Mouse (Mus musculus) heart, embryonic 16.5 days (tissue): Measurements from ENCODE around the gene Gorasp2. TPM values are rescaled to one million over a fixed set of nuclear protein-coding genes. Genes with fewer than 3 reads are reported as not detected.

Experiments
- ATAC-seq: fragments of 200-750 bp; cut with Nextera tagmentation; replicated peaks from 2 replicates; pipeline ENCODE4 v1.8.0; 2017; ENCODE audit warnings: moderate number of reproducible peaks; ENCODE audit not compliant: insufficient read depth, low FRiP score; ENCODE audit errors: extremely low read depth
- H3K27ac ChIP-seq: fragments of 300-500 bp; sonication (generic); 2 replicates; pipeline ENCODE4 v1.5.1; 2014; ENCODE audit warnings: mild to moderate bottlenecking, low read length, control low read depth, moderate library complexity
- H3K27me3 ChIP-seq: fragments of 300-500 bp; sonication (generic); 2 replicates; pipeline ENCODE4 v1.6.1; 2014; ENCODE audit warnings: low read length, mixed read lengths; ENCODE audit not compliant: control insufficient read depth, insufficient read depth
- H3K36me3 ChIP-seq: fragments of 300-500 bp; sonication (generic); 2 replicates; pipeline ENCODE4 v1.6.1; 2014; ENCODE audit not compliant: control insufficient read depth, insufficient read depth
- H3K4me1 ChIP-seq: fragments of 300-500 bp; sonication (generic); 2 replicates; pipeline ENCODE4 v1.6.1; 2014; ENCODE audit warnings: low read length, mixed read lengths; ENCODE audit not compliant: control insufficient read depth, insufficient read depth
- H3K4me2 ChIP-seq: fragments of 300-500 bp; sonication (generic); 2 replicates; pipeline ENCODE4 v1.6.1; 2014; ENCODE audit warnings: low read depth, mild to moderate bottlenecking, control low read depth, low read length
- H3K4me3 ChIP-seq: fragments of 300-500 bp; sonication (generic); 2 replicates; pipeline ENCODE4 v1.5.1; 2014; ENCODE audit warnings: mild to moderate bottlenecking, control low read depth, low read length
- H3K9ac ChIP-seq: fragments of 300-500 bp; sonication (generic); 2 replicates; pipeline ENCODE4 v1.6.1; 2014; ENCODE audit warnings: low read length, control low read depth
- H3K9me3 ChIP-seq: fragments of 300-500 bp; sonication (generic); replicated peaks from 2 replicates; pipeline ENCODE4 v1.6.1; 2016; ENCODE audit warnings: low read length; ENCODE audit not compliant: control insufficient read depth
- WGBS: fragments of 180-500 bp; shearing (Covaris S2); extraction: QIAGEN DNeasy Blood & Tissue Kit; methylation state at CpG from one replicate; pipeline ENCODE4 v1.1.7; 2014; 5-methylcytosine and 5-hydroxymethylcytosine counted together
- polyA plus RNA-seq: library from polyadenylated mRNA; unstranded; fragments of >200 nt; fragmentation: Nextera tagmentation; extraction: Ambion mirVana; gene quantifications from 2 replicates; pipeline ENCODE4 v1.2.1, GENCODE M21; 2015

Gorasp2 gene
- polyA plus RNA-seq, 1 experiment from 2014 or later = 131 TPM

DNA sequence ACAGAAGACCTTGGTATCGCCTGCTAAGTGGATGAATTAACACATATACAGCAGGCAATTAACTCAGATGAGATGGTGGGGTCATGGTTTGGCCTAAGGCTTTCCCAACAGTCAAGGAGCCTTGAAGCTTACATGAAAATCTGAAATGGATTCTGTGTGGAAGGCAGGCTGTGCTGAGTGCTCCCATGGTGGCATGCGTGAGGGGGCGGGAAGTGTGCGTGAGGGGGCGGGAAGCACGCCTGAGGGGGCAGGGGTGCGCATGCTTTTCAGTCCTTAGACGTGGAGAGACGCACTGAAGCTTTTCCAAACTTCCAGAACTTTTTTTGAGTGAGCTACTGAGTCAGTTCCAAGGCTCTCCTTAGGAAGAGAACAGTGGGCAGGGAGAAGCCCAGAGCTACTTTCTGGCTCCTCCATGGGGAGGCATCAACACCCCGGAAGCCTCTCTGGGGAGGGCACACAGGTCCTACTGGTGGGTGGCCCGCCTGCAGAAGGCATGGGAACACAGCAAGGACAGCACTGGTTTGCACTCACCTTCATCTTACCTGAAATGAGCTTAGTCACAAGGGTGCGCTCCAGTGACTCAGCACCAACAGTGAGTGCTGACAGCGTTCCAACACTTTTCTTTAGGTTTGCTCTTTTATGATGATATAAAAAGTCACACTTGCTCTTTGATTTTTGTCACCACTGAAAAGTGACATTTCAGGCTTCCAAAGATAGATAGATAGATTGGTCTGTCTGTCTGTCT, 47.8 kb downstream of the Gorasp2 start:
- WGBS = 73% methylated on average over 13 of the region's 13 CpGs
- ATAC-seq = no peak
- Histone ChIP-seq H3K27me3 (no peaks in the 10 kb centered on the region), H3K9ac (no peak overlapping the region), H3K4me3 (no peak overlapping the region), H3K36me3 (peaks cover 24% of the 10 kb centered on the region), H3K27ac (no peak overlapping the region), H3K9me3 (no peaks in the 10 kb centered on the region), H3K4me2 (no peak overlapping the region), H3K4me1 (0 out of 2 replicates have a peak, but pooled peaks cover 4% of the 10 kb centered on the region)

DNA sequence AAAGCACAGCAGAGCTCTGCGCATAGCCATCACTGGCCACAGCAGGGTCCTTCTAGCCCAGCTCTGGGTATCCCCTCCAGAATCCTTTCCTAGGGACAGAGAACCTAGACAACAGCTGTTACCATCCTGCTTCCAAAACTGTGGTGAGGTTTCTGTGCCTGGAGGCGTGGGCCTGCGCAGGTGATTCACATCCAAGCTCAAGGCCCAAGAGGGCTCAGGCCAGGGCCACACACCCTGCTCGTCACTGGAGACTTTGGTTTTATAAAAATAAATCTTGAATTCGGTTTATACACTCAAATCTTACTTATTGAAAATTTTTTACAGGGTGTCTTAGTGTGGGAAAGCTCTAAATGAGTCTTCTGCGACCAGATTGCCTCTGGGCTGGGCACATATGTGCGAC, 48.9 kb downstream of the Gorasp2 start:
- Histone ChIP-seq H3K4me1 (no peaks in the 10 kb centered on the region), H3K4me3 (no peak overlapping the region), H3K27me3 (no peaks in the 10 kb centered on the region), H3K9ac (no peak overlapping the region), H3K36me3 (peaks cover 33% of the 10 kb centered on the region), H3K9me3 (no peaks in the 10 kb centered on the region), H3K27ac (no peak overlapping the region), H3K4me2 (no peak overlapping the region)
- ATAC-seq = no peak
- whole genome bisulfite sequencing = 90% methylated on average over 7 of the region's 7 CpGs

DNA sequence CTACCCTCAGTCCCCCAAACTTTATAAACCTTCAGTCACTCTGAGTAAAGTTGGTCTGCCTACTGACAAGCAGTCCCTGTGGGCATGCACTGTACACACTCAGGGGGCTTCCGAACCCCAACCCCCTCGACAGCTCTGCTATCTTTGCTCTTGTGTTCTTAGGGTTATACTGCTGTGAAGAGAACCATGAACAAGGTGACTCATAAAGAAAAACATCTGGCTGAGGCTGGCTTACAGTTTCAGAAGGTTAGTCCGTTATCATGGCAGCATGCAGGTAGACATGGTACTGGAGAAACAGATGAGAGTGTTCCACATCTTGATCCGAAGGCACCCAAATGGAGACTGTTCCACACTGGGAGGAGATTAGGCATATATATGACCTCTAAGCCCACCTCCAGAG, 49.5 kb downstream of the Gorasp2 start:
- no peak overlapping the region for H3K9ac ChIP-seq
- H3K4me1 ChIP-seq = no peaks in the 10 kb centered on the region
- H3K4me3 ChIP-seq = no peak overlapping the region
- H3K4me2 ChIP-seq = no peak overlapping the region
- ATAC-seq = no peak
- no peak overlapping the region for H3K27ac ChIP-seq
- peaks cover 37% of the 10 kb centered on the region for H3K36me3 ChIP-seq
- H3K9me3 ChIP-seq = no peaks in the 10 kb centered on the region
- 86% methylated on average over 4 of the region's 4 CpGs for WGBS
- no peaks in the 10 kb centered on the region for H3K27me3 ChIP-seq

DNA sequence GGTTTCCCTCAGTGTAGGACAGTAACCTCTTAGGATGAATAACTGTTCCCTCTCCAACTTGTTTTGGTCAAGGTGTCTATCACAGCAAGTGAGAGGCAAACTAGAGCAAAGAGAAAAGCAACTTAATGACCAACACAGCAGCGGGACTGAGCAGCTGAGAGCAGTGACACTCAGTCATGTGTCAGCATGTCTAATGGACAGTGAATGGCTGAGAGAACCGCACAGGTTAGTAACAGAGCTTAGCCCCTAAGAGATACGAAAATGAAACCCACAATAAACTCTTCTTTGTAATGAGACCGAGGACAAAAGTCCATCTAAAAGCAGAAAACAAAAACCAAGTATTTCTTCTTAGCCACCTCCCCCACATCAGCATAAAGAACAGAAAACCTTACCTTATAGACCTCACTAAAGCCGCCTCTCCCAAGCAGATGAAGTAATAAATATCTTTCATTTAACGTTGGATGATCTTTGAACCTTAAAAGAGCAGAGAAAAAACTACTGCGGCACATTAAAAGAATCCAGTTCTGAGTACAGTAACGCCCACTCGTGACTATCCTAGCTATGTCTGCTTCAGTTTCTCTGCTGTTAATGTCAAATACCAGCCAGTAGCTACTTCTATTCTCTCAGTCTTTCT, 62.4 kb downstream of the Gorasp2 start:
- Histone ChIP-seq H3K27ac (no peak overlapping the region), H3K4me1 (no peaks in the 10 kb centered on the region), H3K9me3 (no peaks in the 10 kb centered on the region), H3K4me3 (no peak overlapping the region), H3K27me3 (no peaks in the 10 kb centered on the region), H3K4me2 (no peak overlapping the region), H3K36me3 (peaks cover 39% of the 10 kb centered on the region), H3K9ac (no peak overlapping the region)
- ATAC-seq = no peak
- 89% methylated on average over 9 of the region's 9 CpGs for WGBS

DNA sequence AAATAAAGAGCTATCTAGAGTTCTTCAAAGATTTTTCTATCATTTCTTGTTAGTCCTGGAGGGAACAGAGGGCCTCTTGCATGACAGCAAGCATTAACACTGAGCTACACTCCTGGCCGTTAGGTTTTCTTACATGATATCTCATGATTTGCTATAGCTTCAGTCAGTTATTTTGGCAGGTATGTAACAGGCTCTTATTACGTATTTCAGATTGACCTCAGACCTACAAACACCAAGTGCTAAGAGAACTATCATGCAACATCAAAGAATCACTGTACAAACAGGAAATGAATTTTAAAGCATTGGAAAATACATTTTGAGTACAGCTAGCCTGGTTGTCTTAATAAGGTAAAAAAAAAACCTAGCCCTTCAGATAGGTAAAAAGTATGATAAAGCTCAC, 65.7 kb downstream of the Gorasp2 start:
- ATAC-seq = no peak
- Histone ChIP-seq H3K9me3 (no peaks in the 10 kb centered on the region), H3K27ac (no peak overlapping the region), H3K36me3 (peaks cover 21% of the 10 kb centered on the region), H3K27me3 (no peaks in the 10 kb centered on the region), H3K4me3 (no peak overlapping the region), H3K9ac (no peak overlapping the region), H3K4me2 (no peak overlapping the region), H3K4me1 (peaks cover 4% of the 10 kb centered on the region; the same call in 1 of the 2 replicates)
- WGBS = 81% methylated on average over 2 of the region's 2 CpGs

DNA sequence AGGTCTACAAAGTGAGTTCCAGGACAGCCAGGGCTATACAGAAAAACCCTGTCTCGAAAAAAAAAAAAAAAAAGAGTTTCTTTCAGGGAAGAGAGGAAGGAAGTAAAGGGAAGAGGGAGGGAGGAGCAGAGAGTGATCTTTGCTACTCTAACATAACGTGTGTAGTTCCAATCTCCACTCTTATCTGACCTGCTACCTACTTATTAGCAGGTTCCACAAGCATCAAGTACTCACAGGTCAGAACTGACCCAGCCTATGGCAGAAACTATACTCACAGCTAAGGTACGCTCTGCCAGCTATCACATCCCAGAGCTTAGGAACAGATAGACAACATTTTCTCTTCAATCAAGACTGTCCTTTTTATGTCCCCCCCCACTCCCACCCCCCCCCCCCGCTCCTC, 74.2 kb downstream of the Gorasp2 start:
- ATAC-seq = no peak
- Histone ChIP-seq H3K9ac (no peak overlapping the region), H3K4me2 (no peak overlapping the region), H3K27ac (no peak overlapping the region), H3K4me1 (peaks cover 4% of the 10 kb centered on the region; the same call in 1 of the 2 replicates), H3K9me3 (no peaks in the 10 kb centered on the region), H3K27me3 (no peaks in the 10 kb centered on the region), H3K4me3 (no peak overlapping the region), H3K36me3 (peaks cover 13% of the 10 kb centered on the region)
- WGBS = 64% methylated on average over 4 of the region's 4 CpGs

DNA sequence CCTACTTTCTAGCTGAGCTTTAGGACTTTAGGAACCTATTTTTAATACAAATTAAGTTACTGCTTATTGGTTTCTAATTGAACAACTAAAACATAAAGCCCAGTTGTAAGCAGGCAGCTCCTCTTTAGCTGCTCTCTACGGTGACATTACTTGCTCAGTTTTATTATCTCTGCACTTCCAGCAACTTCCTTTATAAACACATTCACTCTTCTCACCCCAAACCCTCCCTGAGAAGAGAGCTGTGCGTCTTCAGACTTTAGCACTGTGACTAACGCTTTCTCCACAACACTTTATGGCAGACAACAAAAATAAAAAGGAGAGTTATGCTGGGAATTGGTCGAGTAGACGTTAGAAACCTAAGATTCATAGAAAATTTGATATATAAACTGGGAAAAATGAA, 74.6 kb downstream of the Gorasp2 start:
- H3K4me1 ChIP-seq = peaks cover 4% of the 10 kb centered on the region; the same call in 1 of the 2 replicates
- H3K4me3 ChIP-seq = no peak overlapping the region
- H3K9me3 ChIP-seq = no peaks in the 10 kb centered on the region
- H3K9ac ChIP-seq = no peak overlapping the region
- no peak for ATAC-seq
- peaks cover 13% of the 10 kb centered on the region for H3K36me3 ChIP-seq
- H3K27me3 ChIP-seq = no peaks in the 10 kb centered on the region
- no peak overlapping the region for H3K4me2 ChIP-seq
- no peak overlapping the region for H3K27ac ChIP-seq
- 77% methylated on average over 5 of the region's 5 CpGs for WGBS

DNA sequence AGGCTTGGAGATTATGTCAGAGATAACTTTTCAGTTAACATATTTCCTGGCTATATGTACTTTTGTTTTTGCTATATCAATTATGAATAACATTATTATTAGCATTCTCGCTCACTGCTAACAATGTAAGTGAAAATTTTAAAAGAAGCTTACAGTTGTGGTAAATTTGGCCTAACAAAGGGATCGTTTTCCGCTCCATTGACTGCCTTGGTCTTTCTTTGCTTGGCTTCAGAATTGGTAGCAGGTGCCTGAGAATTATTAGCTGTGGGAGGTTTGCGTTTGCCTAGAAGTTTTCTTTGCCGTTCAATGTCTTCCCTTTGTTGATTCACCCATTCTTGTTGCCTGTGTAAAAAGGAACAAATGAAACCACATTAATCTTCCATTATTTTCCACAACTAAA, 80.5 kb downstream of the Gorasp2 start:
- 90% methylated on average over 5 of the region's 5 CpGs for WGBS
- no peak for ATAC-seq

DNA sequence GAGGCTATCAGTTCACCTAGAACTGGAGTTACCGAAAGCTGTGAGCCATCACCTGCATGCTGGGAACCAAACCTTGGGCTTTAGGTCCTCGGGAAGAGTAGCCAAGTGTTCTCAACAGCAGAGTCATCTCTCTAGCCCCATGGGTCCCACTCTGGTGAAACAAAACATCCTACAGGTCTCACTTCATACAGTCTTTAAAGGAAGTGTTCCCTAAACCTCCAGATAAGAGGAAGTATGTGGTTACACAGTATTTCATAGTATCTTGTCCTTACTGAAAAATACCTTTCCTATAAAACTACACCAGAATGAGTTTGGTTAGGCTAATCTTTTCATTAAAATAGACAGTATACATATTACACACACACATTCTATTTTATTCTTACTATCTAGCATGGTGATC, 81.2 kb downstream of the Gorasp2 start:
- no peak for ATAC-seq
- no peaks in the 10 kb centered on the region for H3K9me3 ChIP-seq
- no peaks in the 10 kb centered on the region for H3K27me3 ChIP-seq
- no peak overlapping the region for H3K4me3 ChIP-seq
- H3K4me1 ChIP-seq = no peaks in the 10 kb centered on the region
- H3K9ac ChIP-seq = no peak overlapping the region
- 87% methylated on average over 2 of the region's 2 CpGs for WGBS
- H3K27ac ChIP-seq = no peak overlapping the region
- H3K36me3 ChIP-seq = peaks cover 40% of the 10 kb centered on the region
- no peak overlapping the region for H3K4me2 ChIP-seq

More for the DNA sequence above, 80.5 kb downstream of the Gorasp2 start:
- no peak overlapping the region for H3K27ac ChIP-seq
- no peaks in the 10 kb centered on the region for H3K4me1 ChIP-seq
- peaks cover 38% of the 10 kb centered on the region for H3K36me3 ChIP-seq
- no peak overlapping the region for H3K4me3 ChIP-seq
- no peaks in the 10 kb centered on the region for H3K27me3 ChIP-seq
- H3K9ac ChIP-seq = no peak overlapping the region
- H3K9me3 ChIP-seq = no peaks in the 10 kb centered on the region
- no peak overlapping the region for H3K4me2 ChIP-seq
